Mouse (Mus musculus): ENCODE results near the gene Olfr221.

GRCm38 (mm10) chr14:52022709-52023459, 19.4 kb downstream of the Olfr221 start:
- peak; percentile 84; the same call in 1 of the 2 replicates for TF ChIP-seq CTCF (IDR thresholded peaks at IDR 0.05; ENCODE audit: extremely low read depth, insufficient read depth, insufficient read length, insufficient replicate concordance)
- TF ChIP-seq POLR2A (IDR thresholded peaks at IDR 0.05; ENCODE audit: low read depth, low read length): no peak; the same call in 1 of the 2 replicates

All from spleen, adult 2 months (tissue).